Mouse (Mus musculus) erythroblast, embryonic 14.5 days (primary cell): ENCODE results near the gene Aoc1.

Experiments
- GATA1 ChIP-seq: IDR thresholded peaks from 2 replicates; pipeline ENCODE4 v1.6.1; 2012; ENCODE audit warnings: low read length, inconsistent platforms, mixed read lengths
- TAL1 ChIP-seq: IDR thresholded peaks from 3 replicates; pipeline ENCODE4 v1.6.1; 2012; ENCODE audit warnings: low read length, inconsistent platforms, mixed read lengths

DNA sequence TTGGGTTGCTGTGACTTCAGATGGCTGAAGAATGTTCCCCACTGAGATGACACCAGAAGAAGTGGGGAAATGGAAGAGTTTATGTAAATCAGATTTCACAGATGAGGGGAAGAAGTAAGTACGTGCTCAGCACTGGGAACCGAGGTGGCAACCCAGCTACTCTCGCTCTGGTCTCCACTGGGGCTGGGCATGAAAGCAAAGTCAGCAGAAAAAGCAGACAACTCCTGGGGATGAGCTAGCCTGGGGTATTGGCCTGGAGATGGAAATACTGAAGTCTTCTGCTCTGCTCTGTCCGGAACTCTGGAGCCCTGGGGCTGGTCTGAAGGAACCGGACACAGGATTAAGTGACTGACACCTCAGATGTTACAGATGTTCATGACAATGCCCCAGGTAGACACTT is 81.5 kb downstream of the Aoc1 start:
- TF ChIP-seq GATA1 (no peak), TAL1 (no peak)
